Mouse (Mus musculus): ENCODE data around the gene Gm10647.
A peak's percentile ranks its signal among the peaks of the same experiment; 100 is the strongest.
"Not testable (repeated sequence)": the region's sequence is repeated elsewhere in the genome, so short reads cannot be mapped to it uniquely, and the experiment has no call there.

Gene Gm10647

GRCm38 (mm10) chr9:66796739-66797138 is at the start of gene Gm10647:
TSS of gene Gm10647 (plus strand) at chr9:66797039.
- DNase-seq (ENCODE audit: low read depth): no peak

GRCm38 (mm10) chr9:66748390-66748789 is 48.4 kb upstream of the Gm10647 start:
- DNase-seq (ENCODE audit: low read depth): no peak

- no peak for DNase-seq (ENCODE audit: low read depth)
Observed at GRCm38 (mm10) chr9:66752849-66753248, 44.0 kb upstream of the Gm10647 start.

GRCm38 (mm10) chr9:66760991-66761390 is 35.8 kb upstream of the Gm10647 start:
- no peak for DNase-seq (ENCODE audit: low read depth)

GRCm38 (mm10) chr9:66768721-66769120 is 28.1 kb upstream of the Gm10647 start:
- no peak for DNase-seq (ENCODE audit: low read depth)

GRCm38 (mm10) chr9:66769275-66769674 is 27.6 kb upstream of the Gm10647 start:
- DNase-seq (ENCODE audit: low read depth): no peak

- no peak for DNase-seq (ENCODE audit: low read depth)
Observed at GRCm38 (mm10) chr9:66770701-66771100, 26.1 kb upstream of the Gm10647 start.

- DNase-seq (ENCODE audit: low read depth): not testable (repeated sequence)
Observed at GRCm38 (mm10) chr9:66784552-66784951, 12.3 kb upstream of the Gm10647 start.

- DNase-seq (ENCODE audit: low read depth): peak; percentile 32
Observed at GRCm38 (mm10) chr9:66787821-66788220, 9.0 kb upstream of the Gm10647 start.

- DNase-seq (ENCODE audit: low read depth): no peak
Observed at GRCm38 (mm10) chr9:66794629-66795463, 2.0 kb upstream of the Gm10647 start.

- DNase-seq (ENCODE audit: low read depth): peak; percentile 96
Observed at GRCm38 (mm10) chr9:66795464-66796324, 1.1 kb upstream of the Gm10647 start, which contains the start of gene Aph1b. TSS of gene Aph1b (minus strand) at chr9:66795490.

GRCm38 (mm10) chr9:66801947-66802346 is 5.1 kb downstream of the Gm10647 start:
- no peak for DNase-seq (ENCODE audit: low read depth)

GRCm38 (mm10) chr9:66805951-66806350 is 9.1 kb downstream of the Gm10647 start:
- not testable (repeated sequence) for DNase-seq (ENCODE audit: low read depth)

- DNase-seq (ENCODE audit: low read depth): no peak
Observed at GRCm38 (mm10) chr9:66813392-66813791, 16.6 kb downstream of the Gm10647 start.

- DNase-seq (ENCODE audit: low read depth): no peak
Observed at GRCm38 (mm10) chr9:66820996-66821395, 24.2 kb downstream of the Gm10647 start.

- DNase-seq (ENCODE audit: low read depth): not testable (repeated sequence)
Observed at GRCm38 (mm10) chr9:66822255-66822654, 25.4 kb downstream of the Gm10647 start.

GRCm38 (mm10) chr9:66825990-66826389 is 29.2 kb downstream of the Gm10647 start:
- peak; percentile 59 for DNase-seq (ENCODE audit: low read depth)

GRCm38 (mm10) chr9:66832366-66832908 is 35.6 kb downstream of the Gm10647 start:
- no peak for DNase-seq (ENCODE audit: low read depth)

- no peak for DNase-seq (ENCODE audit: low read depth)
Observed at GRCm38 (mm10) chr9:66833851-66834250, 37.0 kb downstream of the Gm10647 start.

GRCm38 (mm10) chr9:66834318-66835096 is 37.7 kb downstream of the Gm10647 start, which contains the start of gene Aph1c:
TSS of gene Aph1c (minus strand) at chr9:66834726.
- DNase-seq (ENCODE audit: low read depth): peak; percentile 99

GRCm38 (mm10) chr9:66835097-66835480 is 38.2 kb downstream of the Gm10647 start:
- no peak for DNase-seq (ENCODE audit: low read depth)

GRCm38 (mm10) chr9:66846822-66847221 is 50.0 kb downstream of the Gm10647 start:
- no peak for DNase-seq (ENCODE audit: low read depth)

All from c-Kit-positive CD71-negative TER-119-negative erythroid progenitor cells, embryonic 14.5 days (primary cell).